Mouse (Mus musculus) T-helper 2 cell (primary cell): ENCODE data around the gene Lpin2.

Experiments
- in situ Hi-C: fragments of 300-600 bp; cut with MboI, MseI; formaldehyde crosslinking; loops from one replicate; pipeline ENCODE4 v1.15.1; 2025; ENCODE audit warnings: high pct_unique_total_duplicates

The Lpin2 gene

DNA sequence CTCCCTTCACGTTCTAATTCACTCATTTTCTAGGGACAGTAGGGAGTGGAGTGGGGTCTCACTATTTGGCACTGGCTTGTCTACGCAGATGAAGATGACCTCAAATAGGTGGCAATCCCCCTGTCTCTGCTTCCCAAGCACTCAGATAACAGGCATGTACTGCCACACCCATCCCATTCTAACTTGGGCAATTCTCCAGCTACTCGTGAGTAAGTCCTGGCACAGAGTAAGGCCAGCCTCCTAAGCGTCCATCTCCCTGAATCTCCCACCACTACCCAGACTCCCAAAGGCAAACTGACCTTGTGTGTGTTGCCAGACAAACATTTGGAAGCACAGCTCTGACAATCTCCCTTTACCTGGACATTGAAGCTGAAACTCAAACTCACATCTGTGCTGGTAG is 110.5 kb downstream of the Lpin2 start:
- in situ Hi-C loops: no loop called here

GRCm38 (mm10) chr17:71294570-71294969 is 112.2 kb downstream of the Lpin2 start:
- in situ Hi-C loops: no loop called here
